Mouse (Mus musculus) myocyte (in vitro differentiated cells): ENCODE data around the gene Rptor.

Experiments
- E2F4 ChIP-seq: IDR thresholded peaks from one replicate; pipeline ENCODE4 v1.6.1; 2011; ENCODE audit warnings: mild to moderate bottlenecking, control low read depth, moderate library complexity; ENCODE audit not compliant: insufficient read depth
- POLR2A ChIP-seq: IDR thresholded peaks from one replicate; pipeline ENCODE4 v1.6.1; 2011; ENCODE audit warnings: low read depth, mild to moderate bottlenecking, control low read depth, moderate library complexity; ENCODE audit not compliant: insufficient read length
- POLR2AphosphoS2 ChIP-seq: IDR thresholded peaks from one replicate; pipeline ENCODE4 v1.6.1; 2011; ENCODE audit warnings: low read depth, control low read depth; ENCODE audit not compliant: insufficient read length
- SRF ChIP-seq: IDR thresholded peaks from one replicate; pipeline ENCODE4 v1.6.1; 2011; ENCODE audit warnings: low read depth; ENCODE audit not compliant: control insufficient read depth, insufficient read length
- TCF12 ChIP-seq: IDR thresholded peaks from one replicate; pipeline ENCODE4 v1.6.1; 2011; ENCODE audit warnings: mild to moderate bottlenecking, control low read depth; ENCODE audit not compliant: poor library complexity, insufficient read depth, severe bottlenecking

DNA sequence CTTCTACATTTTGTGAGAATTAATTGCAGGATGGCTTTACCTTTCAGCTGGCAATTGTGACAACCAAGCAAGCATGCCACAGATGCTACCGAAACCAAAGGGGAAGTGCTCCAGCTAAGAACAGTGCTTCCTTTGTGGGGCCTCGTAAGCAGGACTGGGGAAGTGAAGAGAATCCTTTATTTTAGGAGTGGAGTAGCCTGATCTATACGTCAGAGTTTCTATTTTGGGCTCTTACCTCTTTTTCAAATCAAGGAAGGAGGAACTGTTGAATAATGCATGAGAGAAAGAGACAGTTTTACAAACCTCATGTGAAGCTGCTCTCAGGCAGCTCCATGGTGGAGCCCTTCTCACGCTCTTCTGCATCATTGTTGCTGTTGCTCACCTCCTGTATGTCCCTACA is 106.5 kb downstream of the Rptor start:
- no peak for TF ChIP-seq POLR2A
- TF ChIP-seq SRF, result no peak
- no peak for TF ChIP-seq TCF12
- no peak for TF ChIP-seq E2F4
- TF ChIP-seq POLR2AphosphoS2, result no peak
